In the genomic region with DNA sequence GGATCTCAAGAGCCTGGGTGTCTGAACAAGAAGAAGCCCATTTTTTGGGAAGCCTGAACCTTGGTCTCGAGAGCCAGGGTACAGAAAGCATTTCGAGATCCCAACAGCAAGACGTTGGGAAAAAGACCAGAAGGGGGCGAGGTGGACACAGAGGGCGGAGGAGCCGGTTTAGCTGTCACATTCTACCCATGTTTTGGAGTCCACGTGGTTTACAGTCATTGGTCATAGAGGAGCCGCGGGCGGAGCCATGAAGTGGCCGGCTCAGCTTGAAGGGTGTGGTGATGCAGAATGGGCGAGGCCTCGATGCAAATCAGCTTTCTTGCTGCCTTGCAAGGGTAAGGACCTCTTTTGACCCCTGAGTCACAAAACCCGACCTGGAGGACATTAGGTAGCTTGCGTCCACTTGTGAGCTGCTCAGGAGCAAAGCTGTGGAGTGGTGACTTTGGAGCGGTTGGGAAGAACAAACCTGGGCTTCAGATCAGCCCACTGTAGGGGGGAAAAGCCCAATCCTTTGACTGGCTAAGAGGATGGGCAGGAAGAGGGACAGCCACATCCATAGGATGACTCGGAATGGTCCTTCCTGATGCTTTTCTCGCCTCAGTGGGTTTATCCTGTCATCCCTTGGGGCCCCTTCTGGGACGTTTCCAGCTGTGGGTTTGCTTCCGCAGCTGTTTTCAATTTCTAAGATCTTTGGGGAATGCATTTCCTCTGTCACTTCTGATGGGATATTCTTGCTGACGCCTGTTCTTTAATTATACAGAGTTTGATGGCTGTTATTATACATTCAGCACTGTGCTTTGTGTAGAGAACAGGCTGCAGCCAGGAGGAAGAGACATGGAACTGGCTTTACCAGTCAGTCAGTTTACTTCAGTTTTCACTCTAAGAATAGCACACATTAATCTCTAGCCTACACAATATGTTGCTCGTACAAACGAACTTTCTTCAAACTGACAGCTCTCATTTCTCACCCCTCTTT, we compare ENCODE assay signal across 8 mouse cellular contexts. TPM values are rescaled to one million over a fixed set of nuclear protein-coding genes. Genes with fewer than 3 reads are reported as not detected.
DNase-seq lines count a peak whose midpoint lies in the region; ATAC-seq and TF ChIP-seq lines count a peak whose summit lies in the region.

No protein-coding gene starts in this region.

- TF ChIP-seq POLR2A in ES-Bruce4 (IDR thresholded peaks at IDR 0.05; ENCODE audit: insufficient read depth, low read length) = no peak

- peak overlapping the region; percentile 29 for H3K4me2 ChIP-seq in forebrain, embryonic 12.5 days

- peak; percentile 17 for TF ChIP-seq CTCF in ES-Bruce4 (IDR thresholded peaks at IDR 0.05; ENCODE audit: low read depth, low read length)

- H3K4me3 ChIP-seq in ES-Bruce4 (ENCODE audit: low read depth, low read length) = no peak overlapping the region
- no peak overlapping the region for H3K4me3 ChIP-seq in forebrain, embryonic 12.5 days (replicated peaks)

- H3K36me3 ChIP-seq in ES-Bruce4 (ENCODE audit: control insufficient read depth, insufficient read depth, low read length, poor library complexity, severe bottlenecking) = no peaks in the 10 kb centered on the region
- no peaks in the 10 kb centered on the region for H3K36me3 ChIP-seq in forebrain, embryonic 12.5 days (replicated peaks)

- 12% methylated on average over 23 of the region's 23 CpGs for WGBS in forebrain, embryonic 12.5 days

- ATAC-seq in forebrain, embryonic 12.5 days (ENCODE audit: low FRiP score) = 0 out of 2 replicates have a peak, but pooled peaks have one; percentile 56
- ATAC-seq in megakaryocyte progenitor cell, adult 5-6 weeks (replicated peaks; ENCODE audit: poor library complexity) = peak; percentile 95
- no peak for ATAC-seq in erythroblast, adult 5-6 weeks (replicated peaks; ENCODE audit: low FRiP score, poor library complexity, severe bottlenecking)

- no peaks in the 10 kb centered on the region for H3K4me1 ChIP-seq in ES-Bruce4 (ENCODE audit: control insufficient read depth, insufficient read depth, low read length)
- H3K4me1 ChIP-seq in forebrain, embryonic 12.5 days = peaks cover 13% of the 10 kb centered on the region

- no peak overlapping the region for H3K9ac ChIP-seq in ES-Bruce4 (ENCODE audit: low read depth, poor library complexity, severe bottlenecking)
- no peak overlapping the region for H3K9ac ChIP-seq in forebrain, embryonic 12.5 days

- no peaks in the 10 kb centered on the region for H3K27me3 ChIP-seq in ES-Bruce4 (ENCODE audit: control insufficient read depth, insufficient read depth, low read length, poor library complexity, severe bottlenecking)
- H3K27me3 ChIP-seq in forebrain, embryonic 12.5 days = peaks cover 14% of the 10 kb centered on the region

- H3K9me3 ChIP-seq in ES-Bruce4 (replicated peaks; ENCODE audit: control insufficient read depth, insufficient read depth, low read length, poor library complexity, severe bottlenecking) = no peaks in the 10 kb centered on the region
- H3K9me3 ChIP-seq in forebrain, embryonic 12.5 days = no peaks in the 10 kb centered on the region

- no peak overlapping the region for H3K27ac ChIP-seq in ES-Bruce4 (ENCODE audit: insufficient read depth, low read length)
- H3K27ac ChIP-seq in forebrain, embryonic 12.5 days = no peak overlapping the region

- intact Hi-C loops in left cerebral cortex, postnatal 14 days (cut with DNase I) = no loop called here

- DNase-seq in adrenal gland, adult 18-20 months (ENCODE audit: low spot score in 2 of 2) = peak; percentile 44 to 50
- DNase-seq in heart, postnatal 4 days = peak; percentile 63
- DNase-seq in left cerebral cortex, postnatal 14 days (ENCODE audit: low spot score in 2 of 2) = peak; percentile 13 to 39
- peak; percentile 15 to 49 for DNase-seq in spleen, postnatal 14 days (ENCODE audit: low spot score in 2 of 2)

- TF ChIP-seq EP300 in ES-Bruce4 (IDR thresholded peaks at IDR 0.05; ENCODE audit: insufficient read depth, low read depth, low read length) = no peak

RNA-seq across cellular contexts. Expression of a gene that starts 22.1 kb away (rescaled TPM):
- polyA plus RNA-seq in ES-Bruce4 (2011; ENCODE audit: insufficient read depth, insufficient read length, low read depth, missing spikeins) = 0.17 TPM in 1 of 2 replicates, not detected in the other
- under 1 TPM; 0.06 to 0.07 TPM for total RNA-seq in adrenal gland, adult 18-20 months (2021)
- polyA plus RNA-seq in forebrain, embryonic 12.5 days (2016; fragmentation: Nextera tagmentation; extraction: Ambion mirVana) = 1.1 and 1.3 TPM in 2 replicates
- total RNA-seq in heart, postnatal 4 days (2021) = under 1 TPM; 0.07 to 0.20 TPM
- total RNA-seq in left cerebral cortex, postnatal 14 days (2021) = under 1 TPM; 0.18 to 0.25 TPM
- total RNA-seq in megakaryocyte progenitor cell, adult 5-6 weeks (2015) = 0.15 and 0.49 TPM in 2 replicates
- 0.27 and 0.42 TPM in 2 replicates for total RNA-seq in megakaryocyte progenitor cell, adult 5-6 weeks (2017)
- not detected in 2 replicates for total RNA-seq in erythroblast, adult 5-6 weeks (2015; ENCODE audit: low replicate concordance)
- not detected in 2 replicates for total RNA-seq in erythroblast, adult 5-6 weeks (2017; ENCODE audit: low replicate concordance)

RNA-seq across cellular contexts. Expression of a gene that starts 23.4 kb away (rescaled TPM):
- polyA plus RNA-seq in ES-Bruce4 (2011; ENCODE audit: insufficient read depth, insufficient read length, low read depth, missing spikeins) = 6.4 and 7.6 TPM in 2 replicates
- 10 to 100 TPM; 14.3 to 17.4 TPM for total RNA-seq in adrenal gland, adult 18-20 months (2021)
- polyA plus RNA-seq in forebrain, embryonic 12.5 days (2016; fragmentation: Nextera tagmentation; extraction: Ambion mirVana) = 11.9 and 12.4 TPM in 2 replicates
- 1 to 10 TPM; 1.7 to 2.3 TPM for total RNA-seq in heart, postnatal 4 days (2021)
- total RNA-seq in left cerebral cortex, postnatal 14 days (2021) = 10 to 100 TPM; 11.6 to 11.8 TPM
- total RNA-seq in megakaryocyte progenitor cell, adult 5-6 weeks (2015) = 19.0 and 24.4 TPM in 2 replicates
- total RNA-seq in megakaryocyte progenitor cell, adult 5-6 weeks (2017) = 14.2 and 14.4 TPM in 2 replicates
- total RNA-seq in erythroblast, adult 5-6 weeks (2015; ENCODE audit: low replicate concordance) = 2.3 and 4.8 TPM in 2 replicates
- total RNA-seq in erythroblast, adult 5-6 weeks (2017; ENCODE audit: low replicate concordance) = 0.84 and 6.4 TPM in 2 replicates
